Mouse (Mus musculus) left cerebral cortex, adult 18-20 months (tissue): ENCODE results near the gene Adcy4. TPM values are rescaled to one million over a fixed set of nuclear protein-coding genes. Genes with fewer than 3 reads are reported as not detected.

ENCODE experiments used
- DNase-seq, 2 experiments: peaks; one replicate each; pipeline ENCODE4 v3.0.0; 2021 to 2022; ENCODE audit warnings: low spot score in 2 of 2, mixed read lengths in 1 of 2
- total RNA-seq, 2 experiments: library from RNA; stranded (reverse); gene quantifications; 2 replicates each; pipeline ENCODE4 v1.2.3; 2021

Adcy4 gene
- total RNA-seq, 2 experiments from 2014 or later: 4.9 to 8.6 TPM

GRCm38 (mm10) chr14:55793461-55793860 is 9.6 kb upstream of the Adcy4 start:
- DNase-seq: no peak

- no peak for DNase-seq
These were observed 4.6 kb upstream of the Adcy4 start, which contains the start of gene Ripk3 for GRCm38 (mm10) chr14:55788256-55789050. Ripk3 (minus strand) TSS chr14:55788865.

- DNase-seq: no peak
These were observed 3.8 kb upstream of the Adcy4 start for GRCm38 (mm10) chr14:55787731-55788130.

GRCm38 (mm10) chr14:55785195-55785594 is 1.3 kb upstream of the Adcy4 start:
- DNase-seq: no peak

DNA sequence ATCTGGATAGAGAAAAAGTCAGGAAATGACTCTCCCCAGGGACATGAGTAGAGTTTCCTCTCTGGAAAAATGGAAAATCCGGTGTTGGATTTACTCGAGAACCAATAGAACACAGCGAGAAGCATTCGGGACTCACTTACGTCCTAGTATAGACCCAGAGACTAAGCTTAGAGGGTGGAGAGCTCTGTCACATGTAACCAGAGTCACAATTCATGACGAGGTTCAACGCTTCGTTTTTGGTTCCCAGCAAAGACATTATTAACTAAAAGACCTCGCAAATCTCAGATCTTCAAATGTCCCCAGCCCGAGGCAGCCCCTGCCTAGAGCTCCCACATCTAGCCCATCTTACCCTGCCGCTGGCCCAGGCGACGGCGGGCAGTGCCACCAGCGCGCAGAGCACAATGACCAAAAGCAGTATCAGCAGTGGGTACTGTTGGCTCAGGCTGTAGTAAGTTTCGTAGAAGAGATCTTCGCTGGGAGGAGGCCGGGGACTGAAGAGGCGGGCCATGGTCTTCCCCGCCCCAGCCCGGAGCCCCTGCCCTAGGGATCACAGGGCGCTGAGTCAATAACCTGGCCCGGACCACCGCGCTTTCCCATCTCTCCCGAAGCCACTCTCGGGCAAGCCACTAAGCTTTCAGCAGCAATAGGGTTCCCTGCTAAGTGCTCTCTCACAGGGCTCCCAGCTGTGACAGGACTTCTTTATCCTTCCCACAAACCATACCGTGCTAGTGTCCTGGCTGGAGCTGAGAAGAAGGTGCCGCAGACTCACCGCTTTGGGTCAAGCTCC is 531 bp downstream of the Adcy4 start:
- no peak for DNase-seq

DNA sequence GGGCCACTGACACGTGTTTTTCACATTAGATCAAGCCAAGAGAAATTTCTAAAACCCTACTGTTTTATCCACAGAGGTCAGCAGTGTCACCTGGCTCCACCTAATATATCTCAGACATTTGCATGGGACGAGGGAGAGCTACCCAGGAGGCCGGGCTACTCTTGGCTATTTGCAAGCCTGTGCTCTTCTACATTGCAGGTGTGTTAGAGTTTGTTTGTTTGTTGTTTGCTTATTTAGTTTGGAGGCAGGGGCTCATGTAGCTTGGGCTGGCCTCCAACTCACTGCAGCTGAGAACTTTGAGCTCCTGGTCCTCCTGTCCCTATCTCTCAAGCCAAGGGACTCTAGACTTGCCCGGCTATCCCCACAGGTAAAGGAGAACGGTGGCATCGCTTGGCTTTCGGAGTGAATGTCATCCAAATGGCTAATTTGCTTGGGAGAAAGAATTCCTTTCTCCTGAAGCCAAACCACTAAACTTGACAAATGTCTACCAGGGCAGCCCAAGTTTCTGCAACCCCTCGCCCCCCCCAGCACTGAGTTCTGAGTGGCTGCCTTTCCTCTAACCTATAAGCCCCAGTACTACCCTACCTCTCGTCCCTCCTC is 1.4 kb downstream of the Adcy4 start:
- DNase-seq: no peak

- DNase-seq: peak; percentile 48 to 64
These were observed 2.6 kb downstream of the Adcy4 start for GRCm38 (mm10) chr14:55781310-55781709.

- no peak for DNase-seq
These were observed 3.2 kb downstream of the Adcy4 start for GRCm38 (mm10) chr14:55780736-55781135.

DNA sequence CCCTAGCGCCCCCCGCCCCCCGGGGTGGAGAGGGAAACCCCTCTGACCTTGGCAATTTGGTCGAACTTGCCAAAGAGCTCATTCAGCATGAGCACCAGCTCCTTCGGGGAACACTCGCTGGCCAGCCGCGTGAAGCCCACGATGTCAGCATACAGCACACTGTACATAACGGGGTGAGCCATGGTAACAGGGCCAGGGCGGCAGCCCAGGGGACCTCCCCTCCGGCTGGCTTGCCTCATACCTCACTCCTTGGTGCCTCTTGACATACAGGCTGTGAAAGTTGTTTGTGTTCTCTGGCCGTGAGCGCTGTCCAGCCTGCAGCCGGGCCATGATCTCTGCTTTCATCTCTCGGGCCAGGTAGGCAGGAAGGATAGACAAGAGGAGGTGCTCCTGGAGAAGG is 4.2 kb downstream of the Adcy4 start:
- no peak for DNase-seq

- DNase-seq: no peak
These were observed 5.2 kb downstream of the Adcy4 start for GRCm38 (mm10) chr14:55778686-55779085.

GRCm38 (mm10) chr14:55777806-55778205 is 6.1 kb downstream of the Adcy4 start:
- DNase-seq: no peak

GRCm38 (mm10) chr14:55777176-55777575 is 6.7 kb downstream of the Adcy4 start:
- DNase-seq: no peak

DNA sequence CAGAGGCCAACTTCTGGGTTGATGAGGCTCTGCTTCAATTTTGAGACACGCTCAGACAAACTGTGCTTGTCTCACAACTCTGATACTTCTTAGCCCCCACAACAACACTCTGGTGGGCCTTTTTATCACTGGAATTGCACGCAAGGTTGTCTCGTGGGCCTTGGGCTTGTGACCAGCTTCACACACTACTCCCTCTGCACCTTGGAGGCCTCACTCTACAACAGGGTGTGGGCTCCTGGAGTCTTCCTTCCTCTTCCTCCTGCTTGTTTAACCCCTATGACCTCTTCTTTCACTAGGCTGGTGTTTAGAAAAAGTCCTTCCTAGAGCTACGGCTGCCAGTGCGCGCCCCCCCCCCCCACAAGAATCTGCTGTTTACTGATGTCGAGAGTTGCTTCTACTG is 7.2 kb downstream of the Adcy4 start:
- DNase-seq: no peak

GRCm38 (mm10) chr14:55769087-55769703 is 14.7 kb downstream of the Adcy4 start:
- DNase-seq: no peak

- no peak for DNase-seq
These were observed 15.3 kb downstream of the Adcy4 start for GRCm38 (mm10) chr14:55768555-55768954.

DNA sequence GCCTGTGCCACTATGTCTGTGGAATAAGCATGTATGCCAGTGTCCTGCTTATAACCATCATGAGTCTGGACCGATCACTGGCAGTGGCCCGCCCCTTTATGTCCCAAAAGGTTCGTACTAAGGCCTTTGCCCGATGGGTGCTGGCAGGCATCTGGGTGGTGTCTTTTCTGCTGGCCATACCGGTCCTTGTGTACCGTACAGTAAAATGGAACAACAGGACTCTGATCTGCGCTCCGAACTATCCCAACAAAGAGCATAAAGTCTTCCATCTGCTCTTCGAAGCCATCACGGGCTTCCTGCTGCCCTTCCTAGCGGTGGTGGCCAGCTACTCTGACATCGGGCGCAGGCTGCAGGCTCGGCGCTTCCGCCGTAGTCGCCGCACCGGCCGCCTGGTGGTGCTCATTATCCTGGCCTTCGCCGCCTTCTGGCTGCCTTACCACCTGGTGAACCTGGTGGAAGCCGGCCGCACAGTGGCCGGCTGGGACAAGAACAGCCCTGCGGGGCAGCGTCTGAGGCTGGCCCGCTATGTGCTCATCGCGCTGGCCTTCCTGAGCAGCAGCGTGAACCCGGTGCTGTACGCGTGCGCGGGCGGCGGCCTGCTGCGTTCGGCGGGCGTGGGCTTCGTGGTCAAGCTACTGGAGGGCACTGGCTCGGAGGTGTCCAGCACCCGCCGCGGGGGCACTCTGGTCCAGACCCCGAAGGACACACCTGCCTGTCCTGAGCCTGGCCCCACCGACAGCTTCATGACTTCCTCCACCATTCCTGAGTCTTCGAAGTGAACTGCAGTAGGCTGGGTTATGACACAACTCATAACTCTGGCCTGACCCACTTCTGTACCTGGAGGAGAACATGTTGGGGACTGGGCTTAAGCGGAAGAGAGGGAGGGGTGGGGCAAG is 16.1 kb downstream of the Adcy4 start:
- DNase-seq: peak in 1 of 2 experiments; percentile 42

DNA sequence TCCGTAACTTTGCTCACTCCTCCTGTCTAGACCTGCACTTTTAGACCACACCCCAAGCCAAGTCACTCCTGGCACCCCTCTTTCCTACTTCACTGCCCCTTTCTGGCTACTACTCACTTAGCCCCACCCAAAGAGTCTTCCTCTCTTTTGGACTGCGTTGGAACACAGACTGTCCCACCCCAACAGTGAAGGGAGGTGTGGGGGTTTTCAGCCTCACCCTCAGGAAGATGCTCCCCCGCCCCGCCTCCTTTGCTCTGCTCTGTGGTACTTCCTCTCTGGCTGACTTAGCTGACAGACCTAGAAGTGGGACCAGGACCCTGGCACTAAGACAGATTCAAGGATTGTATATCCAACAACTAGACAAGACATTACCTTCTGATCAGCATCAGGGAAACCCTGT is 18.2 kb downstream of the Adcy4 start, which contains the start of gene Ltb4r1:
Ltb4r1 (plus strand) TSS at position 267 of the 400 bp plus-strand sequence.
- no peak for DNase-seq

- no peak for DNase-seq
These were observed 20.7 kb downstream of the Adcy4 start for GRCm38 (mm10) chr14:55763166-55763565.

DNA sequence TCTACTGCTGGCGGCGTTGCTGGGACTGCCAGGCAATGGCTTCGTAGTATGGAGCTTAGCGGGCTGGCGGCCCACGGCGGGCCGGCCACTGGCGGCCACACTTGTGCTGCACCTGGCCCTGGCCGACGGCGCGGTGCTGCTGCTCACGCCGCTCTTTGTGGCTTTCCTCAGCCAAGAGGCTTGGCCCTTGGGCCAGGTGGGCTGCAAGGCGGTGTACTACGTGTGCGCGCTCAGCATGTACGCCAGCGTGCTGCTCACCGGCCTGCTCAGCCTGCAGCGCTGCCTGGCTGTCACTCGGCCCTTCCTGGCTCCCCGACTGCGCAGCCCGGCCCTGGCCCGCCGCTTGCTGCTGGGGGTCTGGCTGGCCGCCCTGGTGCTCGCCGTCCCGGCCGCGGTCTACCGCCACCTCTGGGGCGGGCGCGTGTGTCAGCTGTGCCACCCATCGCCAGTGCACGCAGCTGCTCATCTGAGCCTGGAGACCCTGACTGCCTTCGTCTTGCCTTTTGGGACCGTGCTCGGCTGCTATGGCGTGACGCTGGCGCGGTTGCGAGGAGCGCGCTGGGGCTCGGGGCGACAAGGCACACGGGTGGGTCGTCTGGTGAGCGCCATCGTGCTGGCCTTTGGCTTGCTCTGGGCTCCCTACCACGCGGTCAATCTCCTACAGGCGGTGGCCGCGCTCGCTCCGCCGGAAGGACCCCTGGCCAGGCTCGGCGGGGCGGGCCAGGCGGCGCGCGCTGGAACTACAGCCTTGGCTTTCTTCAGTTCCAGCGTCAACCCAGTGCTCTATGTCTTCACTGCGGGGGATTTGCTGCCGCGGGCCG is 21.7 kb downstream of the Adcy4 start:
- peak in 1 of 2 experiments; percentile 30 for DNase-seq
